Mouse (Mus musculus) natural killer cell, adult 2 months (primary cell): ENCODE measurements around the gene Prim1.

Source experiments
- DNase-seq, 2 experiments: peaks; one replicate each; pipeline ENCODE4 v3.0.0; 2022; ENCODE audit warnings: low spot score in 2 of 2

Prim1 gene

GRCm38 (mm10) chr10:128015068-128015934, at the start of gene Prim1:
Gene Prim1, plus strand, starts transcription at chr10:128015168.
- peak; percentile 53 to 58 for DNase-seq

DNA sequence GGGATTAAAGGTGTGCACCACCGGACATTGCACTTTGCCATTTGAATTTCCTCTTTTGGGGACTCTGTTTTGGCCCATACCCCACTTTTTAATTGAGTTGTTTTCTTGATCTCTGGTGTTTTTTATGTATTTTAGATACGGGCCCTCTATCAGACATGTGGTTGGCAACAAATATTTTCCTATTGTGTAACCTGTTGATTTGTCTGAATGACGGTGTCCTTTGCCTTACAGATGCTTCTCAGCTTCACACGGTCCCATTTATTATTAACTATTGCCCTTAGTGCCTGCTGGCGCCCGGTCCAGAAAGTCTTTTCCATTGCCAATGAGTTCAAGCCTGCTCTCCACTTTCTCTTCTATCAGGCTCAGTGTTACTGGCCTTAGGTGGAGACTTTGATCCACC, 48.5 kb upstream of the Prim1 start:
- no peak for DNase-seq

GRCm38 (mm10) chr10:127969820-127970219, 45.1 kb upstream of the Prim1 start:
- DNase-seq, result no peak

GRCm38 (mm10) chr10:127970359-127970831, 44.6 kb upstream of the Prim1 start:
- no peak for DNase-seq

DNA sequence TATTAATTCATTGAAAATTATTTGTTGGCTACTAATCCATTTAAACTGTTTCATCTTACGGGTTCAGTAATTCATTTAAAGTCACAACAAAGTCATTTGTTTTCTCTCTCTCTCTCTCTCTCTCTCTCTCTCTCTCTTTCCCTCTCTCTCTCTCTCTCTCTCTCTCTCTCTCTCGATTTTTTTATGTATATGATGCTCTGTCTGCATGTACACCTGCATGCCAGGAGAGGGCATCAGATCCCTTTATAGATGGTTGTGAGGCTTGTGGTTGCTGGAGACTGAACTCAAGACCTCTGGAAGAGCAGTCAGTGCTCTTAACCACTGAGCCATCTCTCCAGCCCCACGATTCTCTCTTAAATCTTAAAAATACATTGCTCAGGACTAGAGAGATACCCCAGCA, 43.8 kb upstream of the Prim1 start:
- no peak for DNase-seq

- no peak for DNase-seq
These were observed 40.9 kb upstream of the Prim1 start for GRCm38 (mm10) chr10:127974062-127974461.

DNA sequence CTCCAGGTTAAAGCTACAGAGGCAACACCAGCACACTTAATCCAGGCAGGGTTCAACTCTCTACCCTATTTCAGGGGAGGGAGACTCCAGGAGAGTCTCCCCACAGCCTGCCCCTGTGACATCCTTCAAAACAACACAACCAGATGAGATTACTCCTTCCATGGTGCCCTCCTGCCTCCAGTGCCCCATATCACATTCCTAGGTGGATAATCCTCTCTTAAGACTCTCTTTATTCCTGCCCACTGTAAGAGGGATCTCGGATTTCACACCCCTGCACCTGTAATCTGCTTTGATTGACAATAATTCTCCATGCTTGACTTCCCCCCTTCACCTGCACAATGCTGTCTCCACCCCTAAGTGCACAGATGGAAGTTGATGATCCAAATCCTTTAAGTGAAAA, 39.5 kb upstream of the Prim1 start:
- no peak for DNase-seq

GRCm38 (mm10) chr10:127984650-127985049, 30.3 kb upstream of the Prim1 start:
- DNase-seq, result no peak

DNA sequence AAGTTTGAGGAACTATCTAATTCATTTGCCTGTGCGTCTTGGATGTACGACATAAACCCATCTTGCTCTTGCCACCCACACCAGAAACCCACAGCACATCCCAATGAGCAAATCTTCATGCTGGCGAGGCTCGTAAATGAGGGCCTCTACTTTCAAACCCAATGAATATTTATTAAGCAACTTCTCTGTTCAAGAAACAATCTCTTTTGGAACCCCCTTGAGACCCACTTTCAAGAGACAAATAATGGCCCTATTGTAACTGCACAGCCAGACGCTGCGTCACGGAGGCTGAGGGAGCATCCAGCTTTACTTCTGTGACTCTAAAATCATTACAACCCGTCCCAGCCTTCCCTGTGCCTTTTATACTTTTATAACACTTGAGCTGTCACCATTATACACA, 29.4 kb upstream of the Prim1 start:
- no peak for DNase-seq

GRCm38 (mm10) chr10:127996690-127997089, 18.3 kb upstream of the Prim1 start:
- no peak for DNase-seq

- DNase-seq, result no peak
These were observed 16.7 kb upstream of the Prim1 start for GRCm38 (mm10) chr10:127998260-127998659.

- no peak for DNase-seq
These were observed 11.6 kb upstream of the Prim1 start for GRCm38 (mm10) chr10:128003281-128003801.

DNA sequence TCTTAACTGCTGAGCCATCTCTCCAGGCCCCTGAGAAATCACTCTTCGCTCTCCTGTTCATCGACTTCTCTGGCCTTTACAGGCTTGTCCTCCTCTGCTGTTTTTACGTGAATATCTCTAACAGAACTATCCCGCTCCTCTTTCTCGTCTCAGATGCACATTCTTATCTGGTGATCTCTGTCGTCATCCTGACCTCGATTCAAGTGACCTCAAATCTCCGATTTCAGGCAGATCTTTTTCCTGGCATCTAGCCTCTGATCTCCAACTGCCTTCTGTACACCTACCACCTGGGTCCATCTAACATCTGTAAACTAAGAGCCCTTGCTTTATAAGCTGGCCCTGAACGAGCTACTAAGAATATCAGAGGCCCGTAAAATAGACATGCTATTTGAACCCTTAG, 10.1 kb upstream of the Prim1 start:
- no peak for DNase-seq

DNA sequence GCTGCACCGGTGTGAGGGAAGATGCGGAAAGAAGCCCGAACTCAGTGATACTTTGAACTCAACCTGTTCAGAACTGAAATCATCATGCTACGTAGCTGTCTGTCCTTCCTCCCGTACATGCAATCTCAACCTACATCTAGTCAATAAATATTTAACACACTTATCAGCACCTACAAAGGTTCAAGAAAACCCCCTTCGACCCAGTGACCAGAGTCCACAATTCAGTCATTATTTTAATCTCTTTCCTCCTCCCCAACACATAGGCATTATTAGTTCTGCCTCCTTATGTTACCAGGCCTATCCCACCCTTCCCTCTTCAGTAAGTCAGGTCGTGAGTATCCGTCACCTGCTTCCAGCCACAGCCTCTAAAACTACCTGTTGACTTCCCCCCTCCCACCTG, 9.5 kb upstream of the Prim1 start:
- DNase-seq, result no peak

GRCm38 (mm10) chr10:128007446-128007845, 7.5 kb upstream of the Prim1 start, which contains the start of gene Hsd17b6:
Gene Hsd17b6, minus strand, starts transcription at chr10:128007611.
- no peak for DNase-seq

- peak; percentile 38 to 66 for DNase-seq
These were observed 6.6 kb upstream of the Prim1 start for GRCm38 (mm10) chr10:128008207-128008889.

GRCm38 (mm10) chr10:128009735-128010134, 5.2 kb upstream of the Prim1 start:
- DNase-seq, result no peak

DNA sequence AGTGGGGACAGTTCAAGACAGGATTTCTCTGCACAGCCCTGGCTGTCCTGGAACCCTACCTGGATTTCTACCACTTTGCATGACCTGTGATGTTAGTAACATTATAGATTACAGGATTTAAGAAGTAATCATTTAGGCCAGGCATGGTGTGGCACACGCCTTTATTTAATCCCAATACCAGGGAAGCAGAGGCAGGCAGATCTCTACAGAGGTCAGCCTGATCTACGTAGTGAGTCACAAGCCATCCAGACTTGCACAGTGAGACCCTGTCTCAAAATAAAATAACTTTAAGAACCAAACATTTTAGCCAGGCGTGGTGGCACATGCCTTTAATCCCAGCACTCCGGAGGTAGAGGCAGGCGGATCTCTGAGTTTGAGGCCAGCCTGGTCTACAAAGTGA, 7.2 kb downstream of the Prim1 start:
- no peak for DNase-seq

DNA sequence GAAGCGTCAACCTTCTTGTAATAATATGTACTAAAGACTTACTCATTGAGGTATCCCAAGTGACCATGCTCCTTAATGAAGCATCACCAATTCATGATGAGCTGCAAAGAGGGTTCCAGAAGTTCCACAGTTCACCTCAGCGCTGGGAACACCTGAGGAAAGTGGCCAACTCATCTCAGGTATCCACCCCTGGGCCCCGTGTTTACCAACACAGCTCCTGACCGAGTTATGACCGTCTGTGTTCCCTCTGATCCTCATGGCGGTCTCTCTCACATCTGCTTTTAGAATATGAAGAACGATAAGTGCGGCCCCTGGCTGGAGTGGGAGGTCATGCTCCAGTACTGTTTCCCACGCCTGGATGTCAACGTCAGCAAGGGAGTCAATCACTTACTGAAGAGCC, 8.5 kb downstream of the Prim1 start:
- DNase-seq, result no peak

GRCm38 (mm10) chr10:128029931-128030330, 15.0 kb downstream of the Prim1 start:
- DNase-seq, result no peak

- no peak for DNase-seq
These were observed 15.9 kb downstream of the Prim1 start for GRCm38 (mm10) chr10:128030860-128031259.

DNA sequence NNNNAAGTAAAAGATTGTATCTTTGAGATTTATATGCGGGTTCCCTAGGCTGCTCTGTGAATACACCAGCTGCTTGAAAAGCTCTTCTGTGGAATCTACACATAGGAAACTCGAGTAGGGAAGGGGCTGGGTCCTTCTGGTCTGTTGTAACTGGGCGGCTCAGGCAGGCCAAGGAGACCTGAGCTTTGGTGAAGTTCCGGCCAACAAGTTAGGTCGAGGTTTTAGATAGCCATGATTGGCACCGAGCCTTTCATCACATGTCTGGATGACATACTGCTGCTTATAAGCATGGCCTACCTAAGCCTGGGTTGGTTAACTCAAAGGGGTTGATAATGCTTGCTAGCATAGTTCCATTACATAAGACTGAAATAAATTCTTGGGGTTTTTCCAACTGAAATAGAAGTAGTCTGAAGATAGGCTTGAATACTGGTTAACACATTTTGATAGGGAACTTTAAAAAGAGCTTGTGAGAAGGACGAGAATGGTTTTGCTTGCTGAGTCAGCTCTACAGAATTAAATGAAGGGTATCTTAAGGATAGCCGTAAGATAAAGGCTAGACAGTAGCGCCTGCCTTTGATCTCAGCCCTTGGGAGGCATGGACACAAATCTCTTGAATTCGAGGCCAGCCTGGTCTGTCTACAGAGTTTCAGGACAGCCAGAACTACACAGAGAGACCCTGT, 21.9 kb downstream of the Prim1 start:
- DNase-seq, result peak; percentile 53 to 64
